Mouse (Mus musculus) embryo, embryonic 11.5 days (tissue): Measurements from ENCODE around the gene Myo1c.

ENCODE experiments used
- DNase-seq: peaks from one replicate; pipeline ENCODE4 v3.0.0-alpha.2; 2012; ENCODE audit warnings: low read depth, low spot score

Gene Myo1c

DNA sequence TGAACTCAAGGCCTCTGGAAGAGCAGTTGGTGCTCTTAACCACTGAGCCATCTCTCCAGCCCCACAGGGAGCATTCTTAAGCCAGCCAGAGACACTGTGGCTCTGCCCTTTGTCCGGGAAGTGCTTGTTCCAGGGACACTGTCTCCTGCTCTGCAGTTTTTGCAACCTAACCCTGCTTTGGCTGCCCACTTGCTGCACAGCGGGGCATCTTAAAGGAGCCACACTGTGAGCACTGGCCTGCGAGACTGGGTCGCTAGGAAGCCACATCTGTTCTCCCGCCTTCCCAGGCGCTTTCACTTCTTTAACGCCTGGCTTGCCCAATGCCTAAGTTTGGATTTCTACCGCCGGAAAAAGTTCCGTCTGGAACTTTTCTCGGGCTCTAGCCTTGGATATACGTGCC lies 65.3 kb downstream of the Myo1c start:
- DNase-seq = no peak

DNA sequence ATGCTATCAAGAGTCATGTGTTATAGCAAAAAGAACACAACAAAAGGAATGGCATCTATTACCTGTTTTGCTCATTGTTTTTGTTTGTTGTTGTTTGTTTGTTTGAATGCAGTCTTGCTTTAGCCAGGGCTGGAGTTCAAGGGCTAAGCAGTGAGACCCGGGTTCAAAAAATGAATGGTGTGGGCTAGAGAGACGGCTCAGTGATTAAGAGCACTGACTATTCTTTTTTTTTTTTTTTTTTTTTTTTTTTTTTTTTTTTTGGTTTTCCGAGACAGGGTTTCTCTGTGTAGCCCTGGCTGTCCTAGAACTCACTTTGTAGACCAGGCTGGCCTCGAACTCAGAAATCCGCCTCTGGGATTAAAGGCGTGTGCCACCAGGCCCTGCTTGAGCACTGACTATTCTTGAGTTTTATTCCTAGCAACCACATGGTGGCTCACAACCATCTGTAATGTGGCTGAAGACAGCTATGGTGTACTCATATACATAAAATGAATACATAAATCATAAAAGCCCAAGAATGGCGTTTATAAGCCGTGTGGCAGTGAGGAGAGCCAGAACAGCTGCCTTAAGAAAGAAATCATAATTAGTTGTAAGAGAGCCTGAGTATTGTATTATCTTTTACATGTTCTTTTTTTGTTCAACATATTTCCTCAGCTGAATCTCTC lies 66.5 kb downstream of the Myo1c start:
- no peak for DNase-seq

DNA sequence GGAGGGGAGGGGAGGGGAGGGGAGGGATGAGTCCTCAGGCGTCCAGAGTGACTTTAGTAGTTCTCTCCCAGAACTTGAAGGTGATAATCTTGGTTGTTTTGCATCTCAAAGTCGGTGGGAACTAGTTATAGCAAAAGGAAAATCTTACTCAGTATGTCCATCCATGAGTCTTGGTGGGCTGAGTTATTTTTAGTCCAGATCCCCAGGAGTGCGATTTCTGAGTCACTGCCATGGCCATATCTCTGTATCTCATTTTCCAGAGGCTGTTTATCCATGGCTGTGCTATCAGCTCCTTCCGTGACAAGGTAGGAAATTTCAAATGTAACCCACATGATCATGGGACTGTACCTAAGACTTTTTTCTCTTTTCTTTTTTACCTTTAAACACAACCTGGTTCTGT lies 72.0 kb downstream of the Myo1c start:
- DNase-seq = no peak
